Mouse (Mus musculus) limb, embryonic 13.5 days (tissue): ENCODE results near the gene Rcn1. TPM values are rescaled to one million over a fixed set of nuclear protein-coding genes. Genes with fewer than 3 reads are reported as not detected.

Experiments used
- ATAC-seq: fragments of 200-750 bp; cut with Nextera tagmentation; 2 replicates; pipeline ENCODE4 v1.8.0; 2017; ENCODE audit warnings: low read depth, moderate number of reproducible peaks, moderate TSS enrichment; ENCODE audit not compliant: low FRiP score
- H3K27ac ChIP-seq: fragments of 300-500 bp; sonication (generic); 2 replicates; pipeline ENCODE4 v1.5.1; 2015; ENCODE audit warnings: inconsistent platforms, mild to moderate bottlenecking, moderate library complexity
- H3K27me3 ChIP-seq: fragments of 300-500 bp; sonication (generic); 2 replicates; pipeline ENCODE4 v1.6.1; 2015; ENCODE audit warnings: mild to moderate bottlenecking, inconsistent platforms
- H3K36me3 ChIP-seq: fragments of 300-500 bp; sonication (generic); 2 replicates; pipeline ENCODE4 v1.6.1; 2015; ENCODE audit warnings: inconsistent platforms, mild to moderate bottlenecking, moderate library complexity
- H3K4me1 ChIP-seq: fragments of 300-500 bp; sonication (generic); 2 replicates; pipeline ENCODE4 v1.6.1; 2015; ENCODE audit warnings: inconsistent platforms
- H3K4me2 ChIP-seq: fragments of 300-500 bp; sonication (generic); replicated peaks from 2 replicates; pipeline ENCODE4 v1.6.1; 2015; ENCODE audit warnings: inconsistent platforms, mild to moderate bottlenecking, moderate library complexity
- H3K4me3 ChIP-seq: fragments of 300-500 bp; sonication (generic); 2 replicates; pipeline ENCODE4 v1.5.1; 2015; ENCODE audit warnings: moderate library complexity, mild to moderate bottlenecking, inconsistent platforms
- H3K9ac ChIP-seq: fragments of 300-500 bp; sonication (generic); 2 replicates; pipeline ENCODE4 v1.6.1; 2015; ENCODE audit warnings: mild to moderate bottlenecking, inconsistent platforms
- H3K9me3 ChIP-seq: fragments of 300-500 bp; sonication (generic); 2 replicates; pipeline ENCODE4 v1.6.1; 2016; ENCODE audit warnings: inconsistent platforms
- whole genome bisulfite sequencing: fragments of 180-500 bp; shearing (Covaris S2); methylation state at CpG from one replicate; pipeline ENCODE4 v1.1.7; 2015; 5-methylcytosine and 5-hydroxymethylcytosine counted together
- polyA plus RNA-seq: library from polyadenylated mRNA; unstranded; fragments of >200 nt; fragmentation: Nextera tagmentation; extraction: Ambion mirVana; gene quantifications from 2 replicates; pipeline ENCODE4 v1.2.1, GENCODE M21; 2015

Rcn1 gene
- polyA plus RNA-seq, 1 experiment from 2014 or later = 250 TPM

GRCm38 (mm10) chr2:105372156-105372555 is 27.0 kb downstream of the Rcn1 start:
- H3K4me1 ChIP-seq = peaks cover 9% of the 10 kb centered on the region; the same call in 1 of the 2 replicates
- ATAC-seq = no peak
- H3K27me3 ChIP-seq = peaks cover 17% of the 10 kb centered on the region
- H3K9ac ChIP-seq = no peak overlapping the region
- 93% methylated on average over 6 of the region's 6 CpGs for WGBS
- H3K27ac ChIP-seq = no peak overlapping the region
- H3K4me2 ChIP-seq = no peak overlapping the region
- H3K4me3 ChIP-seq = no peak overlapping the region
- no peaks in the 10 kb centered on the region for H3K36me3 ChIP-seq
- no peaks in the 10 kb centered on the region for H3K9me3 ChIP-seq

GRCm38 (mm10) chr2:105370698-105371097 is 28.4 kb downstream of the Rcn1 start:
- WGBS = 24% methylated on average over 14 of the region's 14 CpGs
- no peaks in the 10 kb centered on the region for H3K36me3 ChIP-seq
- H3K9ac ChIP-seq = 0 out of 2 replicates have a peak overlapping the region, but pooled peaks have one; percentile 8
- peak overlapping the region; percentile 48 for H3K4me2 ChIP-seq
- no peak for ATAC-seq
- H3K4me3 ChIP-seq = peak overlapping the region; percentile 20
- no peak overlapping the region for H3K27ac ChIP-seq
- H3K9me3 ChIP-seq = no peaks in the 10 kb centered on the region
- H3K27me3 ChIP-seq = peaks cover 17% of the 10 kb centered on the region
- H3K4me1 ChIP-seq = peaks cover 9% of the 10 kb centered on the region; the same call in 1 of the 2 replicates

GRCm38 (mm10) chr2:105370240-105370639 is 28.9 kb downstream of the Rcn1 start:
- Histone ChIP-seq H3K27ac (no peak overlapping the region), H3K36me3 (no peaks in the 10 kb centered on the region), H3K27me3 (peaks cover 17% of the 10 kb centered on the region), H3K9ac (no peak overlapping the region), H3K9me3 (no peaks in the 10 kb centered on the region), H3K4me1 (peaks cover 9% of the 10 kb centered on the region; the same call in 1 of the 2 replicates), H3K4me3 (peak overlapping the region; percentile 20; the same call in 1 of the 2 replicates), H3K4me2 (peak overlapping the region; percentile 48)
- 9% methylated on average over 10 of the region's 10 CpGs for WGBS
- no peak for ATAC-seq

- Histone ChIP-seq H3K36me3 (no peaks in the 10 kb centered on the region), H3K4me3 (no peak overlapping the region), H3K27ac (no peak overlapping the region), H3K27me3 (peaks cover 17% of the 10 kb centered on the region), H3K4me1 (peaks cover 9% of the 10 kb centered on the region; the same call in 1 of the 2 replicates), H3K9ac (no peak overlapping the region), H3K9me3 (no peaks in the 10 kb centered on the region), H3K4me2 (no peak overlapping the region)
- WGBS = 33% methylated on average over 4 of the region's 4 CpGs
- ATAC-seq = no peak
Measured at GRCm38 (mm10) chr2:105367623-105368022, 31.5 kb downstream of the Rcn1 start.

- H3K4me3 ChIP-seq = no peak overlapping the region
- no peaks in the 10 kb centered on the region for H3K27me3 ChIP-seq
- ATAC-seq = no peak
- H3K4me1 ChIP-seq = no peaks in the 10 kb centered on the region
- H3K9me3 ChIP-seq = no peaks in the 10 kb centered on the region
- no peaks in the 10 kb centered on the region for H3K36me3 ChIP-seq
- H3K4me2 ChIP-seq = no peak overlapping the region
- WGBS = 92% methylated on average over 3 of the region's 3 CpGs
- no peak overlapping the region for H3K27ac ChIP-seq
- no peak overlapping the region for H3K9ac ChIP-seq
Measured at GRCm38 (mm10) chr2:105358040-105358439, 41.1 kb downstream of the Rcn1 start.

- no peaks in the 10 kb centered on the region for H3K9me3 ChIP-seq
- no peaks in the 10 kb centered on the region for H3K36me3 ChIP-seq
- H3K4me1 ChIP-seq = no peaks in the 10 kb centered on the region
- no peak overlapping the region for H3K9ac ChIP-seq
- H3K27ac ChIP-seq = no peak overlapping the region
- no peak overlapping the region for H3K4me2 ChIP-seq
- WGBS = 61% methylated on average over 5 of the region's 5 CpGs
- no peak for ATAC-seq
- H3K27me3 ChIP-seq = no peaks in the 10 kb centered on the region
- no peak overlapping the region for H3K4me3 ChIP-seq
Measured at GRCm38 (mm10) chr2:105356791-105357190, 42.3 kb downstream of the Rcn1 start.

GRCm38 (mm10) chr2:105348886-105349285 is 50.2 kb downstream of the Rcn1 start:
- H3K4me3 ChIP-seq = no peak overlapping the region
- no peak overlapping the region for H3K4me2 ChIP-seq
- no peak for ATAC-seq
- no peaks in the 10 kb centered on the region for H3K4me1 ChIP-seq
- no peaks in the 10 kb centered on the region for H3K27me3 ChIP-seq
- WGBS = 60% methylated on average over 6 of the region's 6 CpGs
- H3K9me3 ChIP-seq = no peaks in the 10 kb centered on the region
- no peak overlapping the region for H3K27ac ChIP-seq
- H3K9ac ChIP-seq = no peak overlapping the region
- H3K36me3 ChIP-seq = no peaks in the 10 kb centered on the region

- ATAC-seq = no peak
- WGBS = 61% methylated on average over 3 of the region's 3 CpGs
- Histone ChIP-seq H3K4me2 (no peak overlapping the region), H3K4me3 (no peak overlapping the region), H3K4me1 (0 out of 2 replicates have a peak, but pooled peaks cover 4% of the 10 kb centered on the region), H3K9ac (no peak overlapping the region), H3K9me3 (no peaks in the 10 kb centered on the region), H3K36me3 (no peaks in the 10 kb centered on the region), H3K27ac (no peak overlapping the region), H3K27me3 (0 out of 2 replicates have a peak, but pooled peaks cover 2% of the 10 kb centered on the region)
Measured at GRCm38 (mm10) chr2:105339993-105340392, 59.1 kb downstream of the Rcn1 start.

- Histone ChIP-seq H3K9me3 (no peaks in the 10 kb centered on the region), H3K4me2 (no peak overlapping the region), H3K36me3 (no peaks in the 10 kb centered on the region), H3K4me3 (no peak overlapping the region), H3K27ac (no peak overlapping the region), H3K4me1 (0 out of 2 replicates have a peak, but pooled peaks cover 4% of the 10 kb centered on the region), H3K9ac (no peak overlapping the region), H3K27me3 (peaks cover 14% of the 10 kb centered on the region; the same call in 1 of the 2 replicates)
- WGBS = 25% methylated on average over 8 of the region's 8 CpGs
- ATAC-seq = no peak
Measured at GRCm38 (mm10) chr2:105337171-105337875, 61.8 kb downstream of the Rcn1 start.

GRCm38 (mm10) chr2:105336314-105337027 is 62.6 kb downstream of the Rcn1 start:
- 17% methylated on average over 12 of the region's 12 CpGs for WGBS

More at GRCm38 (mm10) chr2:105336314-105337027, 62.6 kb downstream of the Rcn1 start:
- no peak overlapping the region for H3K9ac ChIP-seq
- no peak overlapping the region for H3K4me3 ChIP-seq
- H3K9me3 ChIP-seq = no peaks in the 10 kb centered on the region
- 0 out of 2 replicates have a peak, but pooled peaks cover 4% of the 10 kb centered on the region for H3K4me1 ChIP-seq
- peaks cover 18% of the 10 kb centered on the region; the same call in 1 of the 2 replicates for H3K27me3 ChIP-seq
- H3K27ac ChIP-seq = no peak overlapping the region
- ATAC-seq = no peak
- H3K36me3 ChIP-seq = no peaks in the 10 kb centered on the region
- no peak overlapping the region for H3K4me2 ChIP-seq
